Mouse (Mus musculus) urinary bladder, adult 2 months (tissue): ENCODE results near the gene Bmpr1b. TPM values are rescaled to one million over a fixed set of nuclear protein-coding genes. Genes with fewer than 3 reads are reported as not detected.

Source experiments
- DNase-seq: peaks from one replicate; pipeline ENCODE4 v3.0.0; 2022; ENCODE audit warnings: low spot score
- polyA plus RNA-seq: library from polyadenylated mRNA; depleted of rRNA; stranded (reverse); fragments of >200 nt; gene quantifications from 2 replicates; pipeline ENCODE4 v1.2.3, GENCODE M21; 2012

Bmpr1b gene
- polyA plus RNA-seq, 1 experiment: 1.7 TPM

- DNase-seq: no peak
These were observed 128.9 kb downstream of the Bmpr1b start for GRCm38 (mm10) chr3:142040345-142040744.

GRCm38 (mm10) chr3:142034160-142034559, 135.1 kb downstream of the Bmpr1b start:
- no peak for DNase-seq

GRCm38 (mm10) chr3:142019716-142020115, 149.5 kb downstream of the Bmpr1b start:
- no peak for DNase-seq

- DNase-seq: no peak
These were observed 184.7 kb downstream of the Bmpr1b start for GRCm38 (mm10) chr3:141984548-141984947.

GRCm38 (mm10) chr3:141981613-141982432, 187.4 kb downstream of the Bmpr1b start:
- DNase-seq: no peak

GRCm38 (mm10) chr3:141966244-141966643, 203.0 kb downstream of the Bmpr1b start:
- DNase-seq: no peak

GRCm38 (mm10) chr3:141952931-141953330, 216.3 kb downstream of the Bmpr1b start:
- DNase-seq: no peak

GRCm38 (mm10) chr3:141950642-141951041, 218.6 kb downstream of the Bmpr1b start:
- no peak for DNase-seq

- no peak for DNase-seq
These were observed 220.7 kb downstream of the Bmpr1b start for GRCm38 (mm10) chr3:141948506-141948905.

GRCm38 (mm10) chr3:141948096-141948495, 221.1 kb downstream of the Bmpr1b start:
- DNase-seq: no peak

- no peak for DNase-seq
These were observed 222.4 kb downstream of the Bmpr1b start for GRCm38 (mm10) chr3:141946846-141947245.

GRCm38 (mm10) chr3:141943317-141943742, 225.9 kb downstream of the Bmpr1b start:
- no peak for DNase-seq

GRCm38 (mm10) chr3:141940207-141940606, 229.0 kb downstream of the Bmpr1b start:
- no peak for DNase-seq

- DNase-seq: no peak
These were observed 232.5 kb downstream of the Bmpr1b start for GRCm38 (mm10) chr3:141936594-141937272.

GRCm38 (mm10) chr3:141932956-141933355, 236.3 kb downstream of the Bmpr1b start:
- DNase-seq: no peak

- DNase-seq: no peak
These were observed 237.7 kb downstream of the Bmpr1b start for GRCm38 (mm10) chr3:141931372-141932092.

GRCm38 (mm10) chr3:141923442-141923841, 245.8 kb downstream of the Bmpr1b start:
- no peak for DNase-seq

GRCm38 (mm10) chr3:141921161-141921560, 248.1 kb downstream of the Bmpr1b start:
- DNase-seq: no peak

- no peak for DNase-seq
These were observed 249.6 kb downstream of the Bmpr1b start for GRCm38 (mm10) chr3:141919661-141920060.

GRCm38 (mm10) chr3:141917166-141917565, 252.1 kb downstream of the Bmpr1b start:
- DNase-seq: no peak

GRCm38 (mm10) chr3:141915995-141916394, 253.2 kb downstream of the Bmpr1b start:
- no peak for DNase-seq

GRCm38 (mm10) chr3:141914588-141914987, 254.6 kb downstream of the Bmpr1b start:
- no peak for DNase-seq
